Mouse (Mus musculus) right cerebral cortex, adult 2 months (tissue): ENCODE results near the gene Rab3gap1.

Experiments used
- DNase-seq, 2 experiments: peaks; one replicate each; pipeline ENCODE4 v3.0.0; 2021 to 2022; ENCODE audit warnings: low spot score in 2 of 2

Rab3gap1 gene

DNA sequence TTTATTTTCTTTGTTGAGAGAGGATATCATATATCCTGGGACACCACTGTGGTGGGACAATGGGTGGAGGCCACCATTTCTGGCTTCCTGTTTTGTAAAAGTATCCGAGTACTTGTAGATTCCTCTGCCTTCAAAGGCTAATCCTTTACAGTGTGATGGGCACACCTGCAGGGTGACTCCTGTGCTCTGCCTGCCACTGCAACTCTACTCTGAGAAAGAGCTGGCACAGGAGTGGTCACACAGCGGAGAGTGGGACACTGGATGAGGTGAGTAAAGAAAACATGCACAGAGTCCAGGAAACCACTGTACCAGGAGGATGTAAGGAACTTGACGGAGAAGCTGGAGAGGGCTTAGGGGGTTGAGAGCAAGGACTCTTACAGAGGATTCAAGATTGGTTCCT is 113.7 kb downstream of the Rab3gap1 start:
- no peak for DNase-seq

DNA sequence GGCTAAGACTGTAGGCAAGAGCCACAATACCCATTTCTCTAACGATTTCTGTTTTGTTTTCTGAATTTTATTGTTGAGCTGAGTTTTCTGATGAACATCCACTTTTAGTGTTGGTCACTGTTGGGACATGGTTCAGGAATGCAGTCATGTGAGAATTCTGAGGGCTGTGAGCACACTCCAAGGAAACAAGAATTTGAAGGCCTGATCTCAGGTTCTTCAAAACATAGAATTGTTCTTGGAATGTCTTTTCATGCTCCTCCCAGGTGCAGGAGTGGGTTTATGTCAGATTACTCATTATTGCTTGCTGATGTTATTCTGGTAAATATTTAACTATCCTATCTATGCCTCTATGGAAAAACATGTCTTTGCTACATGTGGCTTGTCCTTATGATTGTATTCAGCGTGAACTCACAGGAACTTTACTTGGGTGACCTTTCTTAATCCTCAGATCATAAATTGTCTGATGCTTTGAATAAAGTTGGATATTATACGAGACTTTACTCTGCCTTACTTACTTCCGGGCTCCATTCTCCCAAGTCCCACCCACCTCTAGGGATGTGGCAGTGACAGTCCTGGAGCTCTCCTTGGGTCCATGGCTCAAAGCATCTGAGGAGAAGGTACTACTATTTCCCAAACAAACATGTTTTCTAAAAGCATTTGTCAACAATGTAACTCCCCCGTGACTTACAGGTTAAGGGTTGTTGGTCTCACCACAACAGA is 114.9 kb downstream of the Rab3gap1 start:
- no peak for DNase-seq

DNA sequence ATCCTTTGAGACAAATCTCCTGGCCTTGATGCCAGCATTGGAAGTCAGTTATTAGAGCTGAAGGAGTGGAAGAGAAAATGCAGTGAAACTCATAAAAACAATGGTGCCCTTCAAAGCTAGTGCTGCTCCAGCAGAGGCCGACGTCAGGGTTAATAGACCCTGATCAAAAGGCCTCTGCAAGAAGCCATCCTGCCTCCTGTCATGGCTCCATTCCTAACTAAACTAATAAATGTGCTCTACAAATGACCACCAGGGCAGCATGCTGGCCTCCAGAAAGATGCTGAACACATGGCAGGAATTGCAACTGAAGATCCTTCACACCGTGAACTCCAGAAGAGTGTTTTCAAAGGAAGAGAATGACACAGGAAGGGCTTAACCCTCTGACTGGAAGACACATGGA is 116.8 kb downstream of the Rab3gap1 start:
- DNase-seq = no peak

DNA sequence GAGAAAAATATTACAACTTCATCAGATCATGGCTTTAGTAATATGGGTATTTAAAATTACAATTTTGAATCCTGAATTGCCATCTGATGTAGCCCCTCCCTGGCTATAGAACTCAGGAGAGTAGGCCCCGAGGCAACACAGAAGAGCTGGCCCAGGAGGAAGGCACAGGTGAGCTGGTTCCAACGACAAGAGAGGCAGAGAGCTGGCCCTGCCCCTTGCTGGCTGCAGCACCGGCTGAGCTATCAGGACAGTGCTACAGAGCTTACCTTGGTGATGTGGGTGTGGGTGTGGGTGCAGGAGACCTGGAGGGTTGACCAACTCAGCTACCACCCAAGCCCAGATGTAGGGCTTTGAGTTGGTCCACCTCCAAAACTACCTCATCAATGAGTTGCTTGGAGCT is 119.7 kb downstream of the Rab3gap1 start:
- no peak for DNase-seq

DNA sequence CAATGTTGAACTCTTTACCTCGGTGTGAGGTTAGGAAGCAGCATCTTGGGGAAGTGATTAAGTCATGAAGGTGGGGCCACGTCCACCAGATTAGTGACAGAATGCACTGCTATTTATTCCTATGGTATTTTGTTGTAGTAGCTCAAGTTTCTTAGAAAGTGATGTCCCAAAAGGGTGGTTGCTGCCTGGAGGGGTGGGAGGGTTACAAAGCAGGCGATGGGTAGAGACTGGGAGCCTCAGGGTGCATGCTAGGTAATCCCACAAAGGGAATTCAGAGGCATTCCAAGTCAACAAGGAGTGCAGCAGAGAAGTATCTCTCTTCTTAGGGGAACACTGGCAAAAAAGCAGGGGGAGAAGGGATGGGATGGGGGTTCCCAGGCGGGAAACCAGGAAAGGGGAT is 120.8 kb downstream of the Rab3gap1 start:
- DNase-seq = no peak

DNA sequence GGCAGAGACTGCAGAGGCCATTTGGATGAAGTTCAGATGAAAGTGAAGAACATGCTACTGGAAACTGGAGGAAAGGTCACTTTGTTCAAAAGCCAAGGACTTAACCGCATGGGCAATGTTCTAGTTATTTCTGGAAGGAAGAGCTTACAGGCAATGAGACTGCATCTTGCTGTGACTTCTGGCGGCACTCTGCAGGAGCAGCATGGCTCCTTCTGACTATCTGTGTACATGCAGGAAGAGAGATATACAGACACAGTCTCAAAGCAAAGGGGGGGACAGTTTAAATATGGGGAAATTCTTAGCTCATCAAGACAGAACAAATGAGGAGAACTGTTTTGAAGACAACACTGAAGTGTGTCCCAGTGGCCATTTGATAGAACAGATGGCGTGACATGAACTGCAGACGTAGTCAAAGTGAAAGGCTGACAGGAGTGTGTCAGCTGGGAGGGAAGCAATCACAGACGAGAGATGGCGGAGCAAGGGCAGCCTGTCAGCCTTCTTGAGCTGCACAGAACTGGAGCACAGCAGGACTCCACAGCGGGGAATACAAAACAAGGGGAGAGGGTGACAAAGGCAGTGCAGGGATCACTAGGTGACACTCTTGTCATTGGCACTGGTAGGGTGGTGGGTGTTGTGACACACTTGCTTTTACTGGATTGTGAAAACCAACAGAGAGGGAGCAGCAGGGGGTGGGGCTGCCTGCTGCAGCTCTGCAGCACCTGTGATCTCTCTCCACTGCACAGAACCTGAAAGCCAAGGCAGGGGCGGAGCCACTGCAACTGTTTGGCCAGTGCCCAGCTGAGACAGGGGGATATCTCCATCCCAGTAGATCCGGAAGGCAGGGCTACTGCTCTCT is 121.5 kb downstream of the Rab3gap1 start:
- DNase-seq = peak; percentile 20 to 44
